Mouse (Mus musculus) stomach, embryonic 14.5 days (tissue): ENCODE measurements around the gene Slc4a5. TPM values are rescaled to one million over a fixed set of nuclear protein-coding genes. Genes with fewer than 3 reads are reported as not detected.

Experiments used
- polyA plus RNA-seq: library from polyadenylated mRNA; unstranded; fragments of >200 nt; fragmentation: Nextera tagmentation; extraction: Ambion mirVana; gene quantifications from 2 replicates; pipeline ENCODE4 v1.2.1, GENCODE M21; 2014

The Slc4a5 gene
- polyA plus RNA-seq, 1 experiment from 2014 or later = 0.38 TPM

Other genes starting within 250 kb of the Slc4a5 start
- 8.5 and 9.7 TPM in 2 replicates for gene Dok1, start 186.4 kb upstream of the Slc4a5 start, polyA plus RNA-seq
- gene Loxl3, start 185.7 kb upstream of the Slc4a5 start, polyA plus RNA-seq = 15.6 and 16.2 TPM in 2 replicates
- gene Aup1, start 165.3 kb upstream of the Slc4a5 start, polyA plus RNA-seq = 135 and 154 TPM in 2 replicates
- 40.3 and 41.0 TPM in 2 replicates for gene Htra2, start 164.6 kb upstream of the Slc4a5 start, polyA plus RNA-seq
- 4.2 and 4.5 TPM in 2 replicates for gene Dqx1, start 162.0 kb upstream of the Slc4a5 start, polyA plus RNA-seq
- 8.4 and 9.2 TPM in 2 replicates for gene Tlx2, start 149.5 kb upstream of the Slc4a5 start, polyA plus RNA-seq
- 33.0 and 38.8 TPM in 2 replicates for gene Pcgf1, start 142.0 kb upstream of the Slc4a5 start, polyA plus RNA-seq
- gene Lbx2, start 133.5 kb upstream of the Slc4a5 start, polyA plus RNA-seq = 1.2 and 1.8 TPM in 2 replicates
- gene Ccdc142, start 118.2 kb upstream of the Slc4a5 start, polyA plus RNA-seq = 2.0 and 3.5 TPM in 2 replicates
- 1.7 and 2.0 TPM in 2 replicates for gene Gm42688, start 118.2 kb upstream of the Slc4a5 start, polyA plus RNA-seq
- 114 and 129 TPM in 2 replicates for gene Mrpl53, start 110.8 kb upstream of the Slc4a5 start, polyA plus RNA-seq
- gene Mogs, start 104.3 kb upstream of the Slc4a5 start, polyA plus RNA-seq = 24.4 and 31.2 TPM in 2 replicates
- gene Wbp1, start 98.3 kb upstream of the Slc4a5 start, polyA plus RNA-seq = 91.3 and 99.6 TPM in 2 replicates
- gene Ino80b, start 94.4 kb upstream of the Slc4a5 start, polyA plus RNA-seq = 13.6 and 16.5 TPM in 2 replicates
- gene Rtkn, start 84.4 kb upstream of the Slc4a5 start, polyA plus RNA-seq = 18.8 and 19.2 TPM in 2 replicates
- gene Wdr54, start 63.4 kb upstream of the Slc4a5 start, polyA plus RNA-seq = 5.3 and 5.8 TPM in 2 replicates
- gene 1700003E16Rik, start 63.4 kb upstream of the Slc4a5 start, polyA plus RNA-seq = 0.77 and 1.2 TPM in 2 replicates
- 70.4 and 73.9 TPM in 2 replicates for gene Dctn1, start 53.9 kb upstream of the Slc4a5 start, polyA plus RNA-seq
- 32.4 and 34.3 TPM in 2 replicates for gene Mthfd2, start 106.1 kb downstream of the Slc4a5 start, polyA plus RNA-seq
- gene Mob1a, start 106.2 kb downstream of the Slc4a5 start, polyA plus RNA-seq = 78.5 and 81.2 TPM in 2 replicates
- 118 and 123 TPM in 2 replicates for gene Bola3, start 129.3 kb downstream of the Slc4a5 start, polyA plus RNA-seq
- 43.7 and 49.2 TPM in 2 replicates for gene Tet3, start 239.3 kb downstream of the Slc4a5 start, polyA plus RNA-seq